8 mouse cellular contexts compared by ENCODE assay signal in the genomic region with DNA sequence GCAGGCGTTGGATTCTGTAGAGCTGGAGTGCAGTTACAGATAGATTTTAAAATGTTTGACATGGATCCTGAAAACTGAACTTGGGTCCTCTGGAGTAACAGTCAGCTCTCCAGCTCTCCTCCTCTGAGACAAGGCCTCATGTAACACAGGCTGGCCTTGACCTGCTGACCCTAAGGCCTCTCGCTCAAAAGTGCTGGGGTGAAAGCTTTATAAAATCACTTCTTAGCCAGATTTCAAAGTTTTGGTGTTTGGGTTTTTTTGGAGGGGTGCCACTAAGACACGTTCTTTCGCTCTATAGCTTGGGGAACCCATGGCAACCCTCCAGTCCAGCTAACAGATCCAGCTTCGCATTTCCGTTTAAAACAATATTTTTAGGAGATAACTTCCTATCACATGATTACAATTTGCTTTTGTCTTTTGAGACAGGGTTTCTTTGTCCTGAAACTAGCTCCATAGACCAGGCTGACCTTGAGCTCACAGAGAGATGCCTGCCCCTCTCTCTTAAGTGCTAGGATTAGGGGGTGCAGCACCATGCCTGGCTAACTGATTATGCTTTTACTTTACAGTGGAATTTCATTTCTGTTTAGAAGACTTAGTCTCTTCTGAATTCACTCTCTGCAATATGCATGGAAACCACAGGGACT.
DNase-seq lines count a peak whose midpoint lies in the region; ATAC-seq and TF ChIP-seq lines count a peak whose summit lies in the region.

No protein-coding gene starts in this region.

- no peak overlapping the region for H3K4me2 ChIP-seq in midbrain, embryonic 13.5 days (replicated peaks)
- H3K4me2 ChIP-seq in heart, postnatal 0 days (ENCODE audit: low read depth, low read length) = peak overlapping the region; percentile 62
- peak overlapping the region; percentile 30 for H3K4me2 ChIP-seq in stomach, embryonic 14.5 days (replicated peaks; ENCODE audit: low read depth, low read length)

- H3K4me1 ChIP-seq in midbrain, embryonic 10.5 days = peaks cover 42% of the 10 kb centered on the region
- peaks cover 41% of the 10 kb centered on the region for H3K4me1 ChIP-seq in midbrain, embryonic 13.5 days (replicated peaks)
- peaks cover 31% of the 10 kb centered on the region for H3K4me1 ChIP-seq in heart, postnatal 0 days (ENCODE audit: control insufficient read depth, insufficient read depth)
- H3K4me1 ChIP-seq in stomach, embryonic 14.5 days (ENCODE audit: control insufficient read depth, insufficient read depth, low read length) = peaks cover 15% of the 10 kb centered on the region

- 72% methylated on average over 6 of the region's 6 CpGs for WGBS in midbrain, embryonic 10.5 days
- 50% methylated on average over 6 of the region's 6 CpGs for WGBS in midbrain, embryonic 13.5 days
- 25% methylated on average over 6 of the region's 6 CpGs for WGBS in heart, postnatal 0 days
- WGBS in stomach, embryonic 14.5 days = 52% methylated on average over 6 of the region's 6 CpGs

- no peaks in the 10 kb centered on the region for H3K9me3 ChIP-seq in midbrain, embryonic 10.5 days (replicated peaks)
- no peaks in the 10 kb centered on the region for H3K9me3 ChIP-seq in midbrain, embryonic 13.5 days
- no peaks in the 10 kb centered on the region for H3K9me3 ChIP-seq in heart, postnatal 0 days (replicated peaks; ENCODE audit: control insufficient read depth, low read length)
- H3K9me3 ChIP-seq in stomach, embryonic 14.5 days (ENCODE audit: control insufficient read depth, low read depth, low read length) = no peaks in the 10 kb centered on the region

- no peaks in the 10 kb centered on the region for H3K36me3 ChIP-seq in midbrain, embryonic 10.5 days
- no peaks in the 10 kb centered on the region for H3K36me3 ChIP-seq in midbrain, embryonic 13.5 days
- H3K36me3 ChIP-seq in heart, postnatal 0 days (replicated peaks; ENCODE audit: control insufficient read depth, insufficient read depth, low read length) = no peaks in the 10 kb centered on the region
- no peaks in the 10 kb centered on the region for H3K36me3 ChIP-seq in stomach, embryonic 14.5 days (ENCODE audit: control insufficient read depth, insufficient read depth, low read length)

- TF ChIP-seq CTCF in heart, postnatal 0 days (IDR thresholded peaks at IDR 0.05; ENCODE audit: low read depth) = no peak

- H3K9ac ChIP-seq in midbrain, embryonic 13.5 days (replicated peaks) = no peak overlapping the region
- peak overlapping the region; percentile 62 for H3K9ac ChIP-seq in heart, postnatal 0 days (replicated peaks; ENCODE audit: low read depth, low read length)
- H3K9ac ChIP-seq in stomach, embryonic 14.5 days (replicated peaks; ENCODE audit: low read depth, low read length) = no peak overlapping the region

- no peak for TF ChIP-seq EP300 in heart, postnatal 0 days (IDR thresholded peaks at IDR 0.05; ENCODE audit: low read depth)

- no peaks in the 10 kb centered on the region for H3K27me3 ChIP-seq in midbrain, embryonic 10.5 days (ENCODE audit: low read depth, poor library complexity, severe bottlenecking)
- H3K27me3 ChIP-seq in midbrain, embryonic 13.5 days = no peaks in the 10 kb centered on the region
- no peaks in the 10 kb centered on the region for H3K27me3 ChIP-seq in heart, postnatal 0 days (ENCODE audit: control insufficient read depth, insufficient read depth, low read length)
- H3K27me3 ChIP-seq in stomach, embryonic 14.5 days (ENCODE audit: control insufficient read depth, insufficient read depth, low read length) = no peaks in the 10 kb centered on the region

- peak overlapping the region; percentile 64 for H3K27ac ChIP-seq in midbrain, embryonic 10.5 days (replicated peaks)
- no peak overlapping the region for H3K27ac ChIP-seq in midbrain, embryonic 13.5 days
- peak overlapping the region; percentile 86 for H3K27ac ChIP-seq in heart, postnatal 0 days (ENCODE audit: low read depth)
- peak overlapping the region; percentile 87 for H3K27ac ChIP-seq in stomach, embryonic 14.5 days (ENCODE audit: low read length)

- H3K4me3 ChIP-seq in midbrain, embryonic 10.5 days = no peak overlapping the region
- H3K4me3 ChIP-seq in midbrain, embryonic 13.5 days (replicated peaks) = no peak overlapping the region
- H3K4me3 ChIP-seq in heart, postnatal 0 days (ENCODE audit: low read depth, low read length) = peak overlapping the region; percentile 49
- H3K4me3 ChIP-seq in stomach, embryonic 14.5 days (ENCODE audit: low read depth, low read length) = no peak overlapping the region

- DNase-seq in adrenal gland, adult 2 months = peak; percentile 55
- no peak for DNase-seq in adrenal gland, adult 18-20 months (ENCODE audit: low spot score in 2 of 2)
- DNase-seq in midbrain, embryonic 10.5 days (ENCODE audit: low spot score) = no peak
- peak; percentile 34 for DNase-seq in heart, postnatal 0 days (ENCODE audit: low spot score)
- DNase-seq in adipocyte (ENCODE audit: low spot score) = no peak
- no peak for DNase-seq in frontal cortex, postnatal 25 days (ENCODE audit: low spot score in 2 of 2)

- no peak for ATAC-seq in midbrain, embryonic 13.5 days
- peak; percentile 55; the same call in 1 of the 2 replicates for ATAC-seq in heart, postnatal 0 days (ENCODE audit: insufficient read depth, low read depth)
- ATAC-seq in stomach, embryonic 14.5 days (ENCODE audit: insufficient number of reproducible peaks, insufficient read depth, low FRiP score, low read depth) = no peak; the same call in 1 of the 2 replicates

Comparison
In these comparisons a context has a peak if more than half of its experiments do, and no peak if none do; other contexts are left out.
1. DNase-seq: peak in adrenal gland, adult 2 months (single experiment) and heart, postnatal 0 days (single experiment); none in adrenal gland, adult 18-20 months (0 of 2), midbrain, embryonic 10.5 days (single experiment), adipocyte (single experiment) and frontal cortex, postnatal 25 days (0 of 2).